Mouse (Mus musculus): Measurements from ENCODE around the gene Sptb. TPM values are rescaled to one million over a fixed set of nuclear protein-coding genes. Genes with fewer than 3 reads are reported as not detected.

Gene Sptb
- total and polyA plus RNA-seq, 2 experiments from 2014 or later, result 4.9 to 36.8 TPM

DNA sequence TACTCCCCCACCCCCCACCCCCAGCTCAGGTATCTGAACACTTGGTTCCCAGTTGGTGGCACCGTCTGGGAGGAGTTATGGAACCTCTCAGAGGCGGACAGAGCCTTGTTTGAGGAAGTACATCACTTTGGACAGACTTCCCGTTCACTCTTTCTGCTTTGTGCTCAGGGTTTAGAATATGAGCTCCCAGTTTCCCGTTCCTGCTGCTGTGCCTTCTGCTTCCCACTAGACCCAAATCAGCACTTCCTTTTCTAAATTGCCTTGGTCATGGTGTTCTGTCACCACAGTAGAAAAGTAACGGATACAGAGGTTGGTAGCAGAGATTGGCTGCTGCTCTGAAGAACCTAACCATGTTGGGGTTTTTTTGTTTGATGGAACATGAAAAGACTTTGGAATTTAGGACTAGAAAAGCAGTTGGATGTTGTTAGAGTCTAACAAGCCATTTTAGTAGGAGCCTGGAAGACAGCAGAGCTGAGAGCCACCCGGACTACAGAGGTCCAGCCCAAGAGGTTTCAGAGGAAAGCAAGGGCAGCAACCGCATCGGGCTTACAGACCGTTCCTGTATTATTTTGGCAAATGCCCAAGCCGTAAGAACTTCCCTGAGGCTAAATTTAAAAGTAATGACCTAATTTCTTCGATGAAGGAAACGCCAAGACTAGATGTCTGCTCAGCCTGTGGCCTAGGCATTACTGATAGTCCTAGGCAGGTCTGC, 95.3 kb downstream of the Sptb start:
- peaks cover 42% of the 10 kb centered on the region for H3K36me3 ChIP-seq (replicated peaks; ENCODE audit: control insufficient read depth, insufficient read depth, low read length)
- DNase-seq (ENCODE audit: low spot score) (peak; percentile 35), ATAC-seq (ENCODE audit: insufficient read depth, low read depth) (peak; percentile 24; the same call in 1 of the 2 replicates)
- WGBS, result 33% methylated on average over 12 of the region's 12 CpGs
- H3K4me2 ChIP-seq (ENCODE audit: low read depth, low read length), result no peak overlapping the region
- no peak overlapping the region for H3K4me3 ChIP-seq (ENCODE audit: low read depth, low read length)
- H3K9me3 ChIP-seq (replicated peaks; ENCODE audit: control insufficient read depth, low read length), result no peaks in the 10 kb centered on the region
- TF ChIP-seq EP300 (IDR thresholded peaks at IDR 0.05; ENCODE audit: low read depth) (no peak), CTCF (IDR thresholded peaks at IDR 0.05; ENCODE audit: low read depth) (no peak)
- H3K4me1 ChIP-seq (ENCODE audit: control insufficient read depth, insufficient read depth), result no peaks in the 10 kb centered on the region
- H3K27me3 ChIP-seq (ENCODE audit: control insufficient read depth, insufficient read depth, low read length), result no peaks in the 10 kb centered on the region
- H3K9ac ChIP-seq (replicated peaks; ENCODE audit: low read depth, low read length), result no peak overlapping the region
- H3K27ac ChIP-seq (ENCODE audit: low read depth), result peak overlapping the region; percentile 63

DNA sequence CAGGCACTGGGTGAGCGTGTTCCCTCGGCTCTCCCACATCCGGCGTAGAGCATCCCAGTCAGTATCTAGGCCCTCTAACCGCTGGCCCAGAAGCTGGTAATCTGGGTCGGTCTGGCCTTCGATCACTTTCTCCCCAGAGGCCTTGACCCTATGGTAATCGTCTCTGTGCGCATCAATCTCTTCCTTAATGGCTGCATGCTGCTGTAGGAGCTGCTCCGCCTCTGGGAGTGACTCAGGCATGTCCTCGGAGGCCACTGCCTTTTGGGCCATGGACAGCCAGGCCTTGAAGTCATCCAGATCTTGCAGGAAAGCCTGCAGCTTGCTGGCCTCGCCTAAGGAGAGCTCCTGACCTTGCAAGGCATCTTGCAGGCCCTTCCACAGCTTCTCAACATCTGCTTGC, 97.7 kb downstream of the Sptb start:
- WGBS, result 86% methylated on average over 12 of the region's 12 CpGs
- Histone ChIP-seq H3K4me3 (ENCODE audit: low read depth, low read length) (no peak overlapping the region), H3K36me3 (replicated peaks; ENCODE audit: control insufficient read depth, insufficient read depth, low read length) (peaks cover 34% of the 10 kb centered on the region), H3K4me2 (ENCODE audit: low read depth, low read length) (no peak overlapping the region), H3K27ac (ENCODE audit: low read depth) (no peak overlapping the region), H3K9me3 (replicated peaks; ENCODE audit: control insufficient read depth, low read length) (no peaks in the 10 kb centered on the region), H3K27me3 (ENCODE audit: control insufficient read depth, insufficient read depth, low read length) (no peaks in the 10 kb centered on the region), H3K9ac (replicated peaks; ENCODE audit: low read depth, low read length) (no peak overlapping the region), H3K4me1 (ENCODE audit: control insufficient read depth, insufficient read depth) (no peaks in the 10 kb centered on the region)
- ATAC-seq (ENCODE audit: insufficient read depth, low read depth) (no peak), DNase-seq (ENCODE audit: low spot score) (no peak)
- TF ChIP-seq CTCF (IDR thresholded peaks at IDR 0.05; ENCODE audit: low read depth) (no peak), EP300 (IDR thresholded peaks at IDR 0.05; ENCODE audit: low read depth) (no peak)

DNA sequence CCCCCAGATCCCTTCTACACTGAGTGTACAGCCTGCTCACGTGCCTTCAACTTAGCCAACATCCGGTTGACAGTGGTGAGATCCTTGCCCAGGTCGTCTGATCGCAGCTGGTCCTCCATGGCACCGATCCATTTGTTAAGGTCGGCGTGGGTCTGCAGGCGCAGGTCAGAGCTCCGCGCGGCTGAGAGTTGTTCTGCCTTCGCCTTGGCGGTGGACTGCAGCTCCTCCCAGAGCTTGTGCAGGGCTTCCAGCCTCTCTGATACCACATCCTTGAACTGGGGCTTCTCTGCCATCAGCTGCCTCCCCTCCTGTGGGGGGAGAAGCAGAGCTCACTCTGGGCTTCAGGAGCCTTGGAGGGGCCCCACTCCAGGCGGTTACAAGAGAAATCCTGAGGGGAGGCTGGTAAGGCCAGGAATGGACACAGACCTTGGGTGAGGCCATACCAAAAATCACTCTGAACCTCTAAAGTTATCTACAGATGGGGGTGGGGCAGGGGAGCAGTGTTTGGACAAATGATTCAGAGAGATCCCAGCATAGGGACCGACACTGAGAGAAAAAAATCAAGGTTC, 101.3 kb downstream of the Sptb start:
- DNase-seq (ENCODE audit: low spot score), result no peak
- no peaks in the 10 kb centered on the region for H3K4me1 ChIP-seq (ENCODE audit: control insufficient read depth, insufficient read depth)
- no peak overlapping the region for H3K9ac ChIP-seq (replicated peaks; ENCODE audit: low read depth, low read length)
- no peak overlapping the region for H3K4me2 ChIP-seq (ENCODE audit: low read depth, low read length)
- TF ChIP-seq EP300 (IDR thresholded peaks at IDR 0.05; ENCODE audit: low read depth) (no peak), CTCF (IDR thresholded peaks at IDR 0.05; ENCODE audit: low read depth) (no peak)
- no peak for ATAC-seq (ENCODE audit: insufficient read depth, low read depth)
- no peaks in the 10 kb centered on the region for H3K27me3 ChIP-seq (ENCODE audit: control insufficient read depth, insufficient read depth, low read length)
- H3K4me3 ChIP-seq (ENCODE audit: low read depth, low read length), result no peak overlapping the region
- no peaks in the 10 kb centered on the region for H3K9me3 ChIP-seq (replicated peaks; ENCODE audit: control insufficient read depth, low read length)
- 70% methylated on average over 15 of the region's 15 CpGs for WGBS
- peaks cover 48% of the 10 kb centered on the region; the same call in 1 of the 2 replicates for H3K36me3 ChIP-seq (replicated peaks; ENCODE audit: control insufficient read depth, insufficient read depth, low read length)
- no peak overlapping the region for H3K27ac ChIP-seq (ENCODE audit: low read depth)

DNA sequence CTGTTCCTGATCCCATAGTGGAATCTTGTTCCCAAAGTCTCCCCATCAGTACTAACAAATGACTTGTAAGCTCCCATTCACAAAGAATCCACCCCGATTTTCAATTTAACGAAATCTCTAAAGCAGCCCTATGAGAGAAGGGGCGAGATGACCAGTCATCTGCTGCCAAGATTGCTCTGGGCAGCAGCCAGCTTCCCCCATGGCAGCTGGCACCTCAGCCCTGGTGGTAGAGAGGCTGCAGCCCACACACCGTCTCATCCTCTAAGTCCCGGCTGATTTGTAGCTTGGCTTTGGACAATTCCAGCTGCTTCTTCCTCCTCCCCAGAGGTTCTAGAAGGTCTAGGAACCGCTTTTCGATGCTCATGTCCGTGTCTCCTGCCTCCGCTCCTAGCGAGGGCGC, 102.1 kb downstream of the Sptb start:
- Histone ChIP-seq H3K9ac (replicated peaks; ENCODE audit: low read depth, low read length) (no peak overlapping the region), H3K9me3 (replicated peaks; ENCODE audit: control insufficient read depth, low read length) (no peaks in the 10 kb centered on the region), H3K27me3 (ENCODE audit: control insufficient read depth, insufficient read depth, low read length) (no peaks in the 10 kb centered on the region), H3K4me1 (ENCODE audit: control insufficient read depth, insufficient read depth) (no peaks in the 10 kb centered on the region), H3K4me3 (ENCODE audit: low read depth, low read length) (no peak overlapping the region), H3K4me2 (ENCODE audit: low read depth, low read length) (no peak overlapping the region), H3K36me3 (replicated peaks; ENCODE audit: control insufficient read depth, insufficient read depth, low read length) (peaks cover 48% of the 10 kb centered on the region; the same call in 1 of the 2 replicates), H3K27ac (ENCODE audit: low read depth) (no peak overlapping the region)
- DNase-seq (ENCODE audit: low spot score) (no peak), ATAC-seq (ENCODE audit: insufficient read depth, low read depth) (no peak)
- whole genome bisulfite sequencing, result 81% methylated on average over 11 of the region's 11 CpGs
- TF ChIP-seq CTCF (IDR thresholded peaks at IDR 0.05; ENCODE audit: low read depth) (no peak), EP300 (IDR thresholded peaks at IDR 0.05; ENCODE audit: low read depth) (no peak)

DNA sequence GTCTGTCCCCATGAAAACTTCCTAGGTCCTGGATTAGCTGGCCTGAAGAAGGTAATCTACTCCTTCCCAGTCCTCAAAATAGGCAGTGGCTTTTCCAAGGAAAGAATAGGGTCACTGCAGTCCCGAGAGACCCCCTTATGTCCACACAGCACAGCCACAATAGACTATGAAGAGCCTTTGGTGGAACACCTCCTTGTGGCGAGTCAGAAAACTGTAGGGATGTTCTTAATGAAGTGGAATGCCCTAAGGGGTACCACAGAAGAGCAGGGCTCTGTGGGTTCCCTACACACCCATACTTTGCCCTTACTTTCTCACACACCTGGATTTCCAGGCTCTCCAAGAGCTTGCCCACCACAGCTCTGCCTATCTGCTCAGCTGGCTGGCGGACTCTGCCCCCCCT, 104.5 kb downstream of the Sptb start:
- Histone ChIP-seq H3K27ac (ENCODE audit: low read depth) (no peak overlapping the region), H3K4me1 (ENCODE audit: control insufficient read depth, insufficient read depth) (no peaks in the 10 kb centered on the region), H3K36me3 (replicated peaks; ENCODE audit: control insufficient read depth, insufficient read depth, low read length) (peaks cover 51% of the 10 kb centered on the region), H3K4me2 (ENCODE audit: low read depth, low read length) (no peak overlapping the region), H3K4me3 (ENCODE audit: low read depth, low read length) (no peak overlapping the region), H3K9ac (replicated peaks; ENCODE audit: low read depth, low read length) (no peak overlapping the region), H3K27me3 (ENCODE audit: control insufficient read depth, insufficient read depth, low read length) (no peaks in the 10 kb centered on the region), H3K9me3 (replicated peaks; ENCODE audit: control insufficient read depth, low read length) (no peaks in the 10 kb centered on the region)
- WGBS, result 75% methylated on average over 3 of the region's 3 CpGs
- TF ChIP-seq CTCF (IDR thresholded peaks at IDR 0.05; ENCODE audit: low read depth) (0 out of 2 replicates have a peak, but pooled peaks have one; percentile 5), EP300 (IDR thresholded peaks at IDR 0.05; ENCODE audit: low read depth) (no peak)
- DNase-seq (ENCODE audit: low spot score), result no peak
- no peak for ATAC-seq (ENCODE audit: insufficient read depth, low read depth)

Measured in heart, postnatal 0 days (tissue).